Mouse (Mus musculus) midbrain, embryonic 14.5 days (tissue): ENCODE measurements at regions not wholly inside any gene's neighbourhood (a gene's known extent, or its start where the extent isn't known, plus 50 kb on each side); places are given as distances from the start of the nearest gene placed in this dataset.

ENCODE experiments used
- ATAC-seq: fragments of 200-750 bp; cut with Nextera tagmentation; 2 replicates; pipeline ENCODE4 v1.8.0; 2017; ENCODE audit warnings: moderate number of reproducible peaks, moderate library complexity; ENCODE audit not compliant: low FRiP score, low TSS enrichment
- DNase-seq: peaks from one replicate; pipeline ENCODE4 v3.0.0-alpha.2; 2015
- H3K27ac ChIP-seq: fragments of 300-500 bp; sonication (generic); replicated peaks from 2 replicates; pipeline ENCODE4 v1.5.1; 2014; ENCODE audit warnings: mild to moderate bottlenecking, low read depth, low read length, moderate library complexity
- H3K27me3 ChIP-seq: fragments of 300-500 bp; sonication (generic); 2 replicates; pipeline ENCODE4 v1.6.1; 2014; ENCODE audit warnings: low read length, control low read depth, mixed read lengths; ENCODE audit not compliant: control insufficient read depth, insufficient read depth
- H3K36me3 ChIP-seq: fragments of 300-500 bp; sonication (generic); 2 replicates; pipeline ENCODE4 v1.6.1; 2014; ENCODE audit warnings: low read length, control low read depth; ENCODE audit not compliant: control insufficient read depth, insufficient read depth
- H3K4me1 ChIP-seq: fragments of 300-500 bp; sonication (generic); 2 replicates; pipeline ENCODE4 v1.6.1; 2014; ENCODE audit warnings: mild to moderate bottlenecking, antibody characterized with exemption, low read length, control low read depth; ENCODE audit not compliant: control insufficient read depth, insufficient read depth
- H3K4me2 ChIP-seq: fragments of 300-500 bp; sonication (generic); 2 replicates; pipeline ENCODE4 v1.6.1; 2014; ENCODE audit warnings: mild to moderate bottlenecking, low read length, moderate library complexity
- H3K4me3 ChIP-seq: fragments of 300-500 bp; sonication (generic); replicated peaks from 2 replicates; pipeline ENCODE4 v1.5.1; 2014; ENCODE audit warnings: low read depth, low read length
- H3K9ac ChIP-seq: fragments of 300-500 bp; sonication (generic); replicated peaks from 2 replicates; pipeline ENCODE4 v1.6.1; 2014; ENCODE audit warnings: mild to moderate bottlenecking, low read length, moderate library complexity
- H3K9me3 ChIP-seq: fragments of 300-500 bp; sonication (generic); 2 replicates; pipeline ENCODE4 v1.6.1; 2016; ENCODE audit warnings: low read length, control low read depth, mixed read lengths; ENCODE audit not compliant: control insufficient read depth
- WGBS: fragments of 180-500 bp; shearing (Covaris S2); extraction: QIAGEN DNeasy Blood & Tissue Kit; methylation state at CpG from one replicate; pipeline ENCODE4 v1.1.7; 2014; 5-methylcytosine and 5-hydroxymethylcytosine counted together

DNA sequence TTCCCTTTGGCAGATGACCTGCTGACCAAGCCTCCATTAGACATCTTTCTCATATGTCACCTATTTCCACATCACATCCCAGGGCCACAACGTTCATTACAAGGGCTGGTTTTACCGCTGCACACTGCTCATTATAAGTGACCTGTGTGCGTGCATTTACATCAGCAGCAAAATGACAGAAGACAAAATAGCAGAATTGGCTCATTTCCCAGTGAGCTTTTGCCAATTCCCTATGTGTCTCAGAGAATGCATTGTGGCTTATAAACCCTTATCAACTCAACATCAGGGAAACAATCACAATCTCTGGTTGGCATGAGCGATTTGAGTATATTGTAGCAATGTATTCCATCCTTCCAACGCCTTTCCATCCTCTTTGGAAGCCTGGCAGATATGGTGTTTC, 364.7 kb downstream of the Samd5 start:
- ATAC-seq (no peak), DNase-seq (no peak)
- H3K27me3 ChIP-seq: no peaks in the 10 kb centered on the region
- H3K9ac ChIP-seq: no peak overlapping the region
- H3K36me3 ChIP-seq: no peaks in the 10 kb centered on the region
- no peaks in the 10 kb centered on the region for H3K9me3 ChIP-seq
- no peak overlapping the region for H3K4me3 ChIP-seq
- H3K4me1 ChIP-seq: no peaks in the 10 kb centered on the region
- WGBS: 65% methylated on average over 5 of the region's 5 CpGs
- H3K27ac ChIP-seq: no peak overlapping the region
- H3K4me2 ChIP-seq: no peak overlapping the region

DNA sequence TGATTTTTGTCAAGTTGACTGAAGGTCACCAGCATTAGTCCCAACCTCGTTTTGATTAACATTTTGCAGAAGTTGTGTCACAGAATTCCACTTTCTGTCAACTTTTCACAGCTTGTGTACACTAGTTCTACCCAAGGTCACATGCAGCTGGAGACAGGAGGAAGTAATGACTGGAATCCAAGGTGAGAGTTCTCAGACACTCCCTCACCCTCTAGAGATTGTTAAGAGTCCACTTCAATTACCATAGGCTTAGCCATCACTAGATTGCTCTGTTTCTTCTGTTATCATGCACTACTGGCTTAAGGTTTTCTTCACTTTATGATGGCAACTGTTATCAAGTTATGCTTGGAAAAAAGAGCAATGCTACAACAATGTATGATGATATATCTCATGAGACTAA, 379.0 kb downstream of the Samd5 start:
- no peak overlapping the region for H3K9ac ChIP-seq
- DNase-seq (no peak), ATAC-seq (no peak)
- no peak overlapping the region for H3K4me2 ChIP-seq
- no peaks in the 10 kb centered on the region; the same call in 1 of the 2 replicates for H3K4me1 ChIP-seq
- no peaks in the 10 kb centered on the region for H3K27me3 ChIP-seq
- no peaks in the 10 kb centered on the region for H3K36me3 ChIP-seq
- no peaks in the 10 kb centered on the region for H3K9me3 ChIP-seq
- 67% methylated on average over 1 of the region's 1 CpGs for WGBS
- no peak overlapping the region for H3K27ac ChIP-seq
- no peak overlapping the region for H3K4me3 ChIP-seq

DNA sequence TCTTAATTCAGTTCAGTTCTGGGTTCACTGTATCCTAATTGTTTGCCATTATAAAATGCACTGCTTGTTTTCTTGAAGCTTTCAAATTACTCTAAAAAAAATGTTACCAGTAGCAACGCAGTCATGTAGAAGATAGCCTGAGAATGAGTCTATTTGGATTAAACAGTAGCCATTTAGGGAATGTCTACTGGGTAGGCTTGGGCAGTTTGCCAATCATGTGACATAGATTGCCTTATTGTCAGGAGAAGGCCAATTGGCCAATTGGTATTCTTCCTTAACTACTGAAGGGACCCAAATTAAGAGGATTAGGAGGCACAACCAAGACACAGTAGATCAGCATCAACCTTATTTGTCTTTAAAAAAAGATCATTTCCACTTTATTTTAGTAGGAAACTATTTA, 379.7 kb downstream of the Samd5 start:
- DNase-seq (peak; percentile 41), ATAC-seq (no peak)
- H3K9me3 ChIP-seq: no peaks in the 10 kb centered on the region
- 70% methylated on average over 1 of the region's 1 CpGs for WGBS
- H3K4me2 ChIP-seq: no peak overlapping the region
- no peak overlapping the region for H3K9ac ChIP-seq
- no peaks in the 10 kb centered on the region for H3K27me3 ChIP-seq
- H3K36me3 ChIP-seq: no peaks in the 10 kb centered on the region
- no peak overlapping the region for H3K4me3 ChIP-seq
- no peaks in the 10 kb centered on the region; the same call in 1 of the 2 replicates for H3K4me1 ChIP-seq
- H3K27ac ChIP-seq: no peak overlapping the region

DNA sequence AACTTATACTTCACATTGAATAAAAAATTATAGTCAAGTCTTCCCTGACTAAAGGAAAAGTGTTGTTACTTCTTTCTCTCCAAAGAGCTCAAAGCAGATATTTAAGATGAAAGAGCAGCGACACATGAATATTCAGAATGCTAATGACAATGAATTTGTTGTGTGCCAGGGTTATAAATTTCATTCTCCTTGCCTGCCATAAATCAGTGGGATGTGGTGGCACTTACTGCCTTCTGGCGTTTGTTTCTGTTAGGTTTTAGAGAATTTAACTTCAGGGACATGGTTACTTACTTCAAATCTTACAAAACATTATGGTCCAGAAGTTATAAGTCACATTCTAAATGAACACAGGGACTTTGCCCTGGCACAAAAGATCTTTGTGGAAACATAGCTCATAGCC, 380.4 kb downstream of the Samd5 start:
- no peak overlapping the region for H3K4me2 ChIP-seq
- 86% methylated on average over 2 of the region's 2 CpGs for WGBS
- no peak overlapping the region for H3K9ac ChIP-seq
- no peaks in the 10 kb centered on the region for H3K9me3 ChIP-seq
- no peak overlapping the region for H3K27ac ChIP-seq
- H3K4me1 ChIP-seq: no peaks in the 10 kb centered on the region; the same call in 1 of the 2 replicates
- H3K4me3 ChIP-seq: no peak overlapping the region
- DNase-seq (no peak), ATAC-seq (no peak)
- H3K36me3 ChIP-seq: no peaks in the 10 kb centered on the region
- H3K27me3 ChIP-seq: no peaks in the 10 kb centered on the region

DNA sequence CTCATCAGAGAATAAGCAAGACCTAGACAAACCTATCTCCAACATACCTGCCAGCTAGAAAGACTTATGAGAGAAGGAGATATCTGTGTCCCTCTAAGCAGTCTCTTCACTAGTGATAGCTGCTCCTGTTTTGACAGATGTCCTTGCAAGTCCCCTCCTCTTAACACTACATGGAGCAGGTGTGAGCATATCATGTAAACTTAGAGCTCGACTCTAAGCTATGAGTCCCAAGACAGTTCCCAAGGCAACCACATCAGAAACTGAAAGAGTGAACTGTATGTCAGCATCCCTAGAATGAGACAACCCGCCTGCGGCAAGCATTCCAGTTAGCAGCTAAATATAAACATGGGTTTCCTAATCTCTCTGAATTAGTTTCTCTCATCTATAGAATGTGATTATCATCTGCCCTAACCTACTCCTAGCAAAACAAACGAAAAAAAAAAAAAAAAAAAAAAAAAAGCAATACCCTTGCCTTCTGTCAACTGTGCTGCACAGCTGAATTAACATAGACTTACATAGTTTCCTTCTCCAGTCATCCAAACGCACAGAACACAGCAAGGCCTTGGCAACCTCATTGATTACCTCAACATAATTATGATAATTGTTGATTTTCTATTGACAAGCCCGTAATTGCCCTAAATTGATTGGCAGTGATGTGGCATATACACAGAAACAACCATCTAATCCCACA, 383.4 kb downstream of the Samd5 start:
- Histone ChIP-seq H3K4me3 (no peak overlapping the region), H3K9me3 (no peaks in the 10 kb centered on the region), H3K27me3 (no peaks in the 10 kb centered on the region), H3K4me2 (no peak overlapping the region), H3K27ac (peak overlapping the region; percentile 16; the same call in 1 of the 2 replicates), H3K9ac (no peak overlapping the region), H3K36me3 (no peaks in the 10 kb centered on the region), H3K4me1 (no peaks in the 10 kb centered on the region; the same call in 1 of the 2 replicates)
- ATAC-seq (no peak), DNase-seq (peak; percentile 49)
- WGBS: 61% methylated on average over 6 of the region's 6 CpGs

DNA sequence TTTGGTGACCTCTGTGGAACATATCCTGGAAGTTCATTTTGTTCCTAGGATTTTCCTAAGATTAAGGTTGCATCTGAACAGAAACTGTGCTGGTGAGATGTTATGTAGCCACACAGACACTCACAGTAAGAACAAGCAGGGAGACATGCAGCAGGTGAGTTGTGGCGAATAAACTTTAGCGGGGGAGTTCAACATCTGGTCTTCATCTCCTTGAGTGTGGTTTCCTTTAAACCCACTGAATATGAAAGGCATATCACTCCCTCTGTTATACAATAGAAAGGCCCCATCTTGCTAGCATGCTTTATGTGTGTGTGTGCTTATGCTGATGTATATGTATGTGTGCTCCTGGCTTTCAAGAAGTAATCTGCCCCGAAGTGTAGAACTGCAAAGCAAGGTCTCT, 387.1 kb upstream of the Sash1 start:
- 88% methylated on average over 3 of the region's 3 CpGs for WGBS
- peak overlapping the region; percentile 9; the same call in 1 of the 2 replicates for H3K27ac ChIP-seq
- no peaks in the 10 kb centered on the region for H3K36me3 ChIP-seq
- no peaks in the 10 kb centered on the region for H3K9me3 ChIP-seq
- H3K4me3 ChIP-seq: no peak overlapping the region
- no peak for DNase-seq
- no peak for ATAC-seq
- H3K4me2 ChIP-seq: no peak overlapping the region
- H3K4me1 ChIP-seq: peaks cover 15% of the 10 kb centered on the region
- H3K27me3 ChIP-seq: no peaks in the 10 kb centered on the region
- no peak overlapping the region for H3K9ac ChIP-seq

DNA sequence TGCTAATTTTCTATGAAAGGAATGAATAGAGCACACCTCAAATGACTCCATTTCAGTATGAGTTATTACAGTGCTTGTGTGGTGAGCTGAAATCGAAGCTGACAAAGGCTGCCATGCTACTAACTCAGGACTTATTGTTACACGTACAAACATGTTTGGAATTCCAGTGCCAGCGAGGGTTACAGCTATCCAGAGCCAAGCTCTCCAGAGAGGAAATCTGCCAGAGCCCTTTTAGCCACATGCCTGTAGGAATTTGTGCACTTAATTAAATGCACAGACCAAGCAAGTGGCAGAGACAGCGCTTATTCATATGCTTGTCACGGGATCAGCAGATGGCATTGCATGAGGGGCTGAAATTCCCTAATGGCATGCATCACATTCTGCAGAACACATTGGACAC, 386.4 kb upstream of the Sash1 start:
- Histone ChIP-seq H3K36me3 (no peaks in the 10 kb centered on the region), H3K9ac (no peak overlapping the region), H3K4me3 (no peak overlapping the region), H3K4me2 (no peak overlapping the region; the same call in 1 of the 2 replicates), H3K27ac (peak overlapping the region; percentile 79), H3K9me3 (no peaks in the 10 kb centered on the region), H3K4me1 (peaks cover 15% of the 10 kb centered on the region), H3K27me3 (no peaks in the 10 kb centered on the region)
- 9% methylated on average over 5 of the region's 5 CpGs for WGBS
- DNase-seq (peak; percentile 82), ATAC-seq (peak; percentile 84)

DNA sequence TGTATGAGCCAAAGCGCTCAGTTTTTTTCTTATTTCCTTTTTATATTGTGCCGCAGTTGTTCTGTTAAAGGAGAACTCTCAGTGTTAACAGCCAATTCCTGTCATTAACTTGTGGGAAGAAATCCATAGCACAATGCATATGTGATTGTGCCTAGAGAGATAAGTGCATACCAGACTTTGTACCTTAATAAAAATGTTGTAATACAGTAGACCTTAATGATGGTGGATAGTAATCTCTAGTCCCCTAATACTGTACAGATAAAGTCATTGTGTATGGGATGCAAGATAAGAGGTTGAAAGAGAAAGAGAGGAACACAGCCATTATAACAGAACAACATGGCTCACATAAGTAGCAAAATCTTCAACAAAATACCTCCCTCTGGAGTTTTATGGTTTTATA, 379.7 kb upstream of the Sash1 start:
- Histone ChIP-seq H3K4me1 (0 out of 2 replicates have a peak, but pooled peaks cover 5% of the 10 kb centered on the region), H3K4me2 (no peak overlapping the region), H3K27me3 (no peaks in the 10 kb centered on the region), H3K36me3 (no peaks in the 10 kb centered on the region), H3K27ac (no peak overlapping the region), H3K9me3 (no peaks in the 10 kb centered on the region), H3K4me3 (no peak overlapping the region), H3K9ac (no peak overlapping the region)
- DNase-seq (no peak), ATAC-seq (no peak)
- 97% methylated on average over 2 of the region's 2 CpGs for WGBS

DNA sequence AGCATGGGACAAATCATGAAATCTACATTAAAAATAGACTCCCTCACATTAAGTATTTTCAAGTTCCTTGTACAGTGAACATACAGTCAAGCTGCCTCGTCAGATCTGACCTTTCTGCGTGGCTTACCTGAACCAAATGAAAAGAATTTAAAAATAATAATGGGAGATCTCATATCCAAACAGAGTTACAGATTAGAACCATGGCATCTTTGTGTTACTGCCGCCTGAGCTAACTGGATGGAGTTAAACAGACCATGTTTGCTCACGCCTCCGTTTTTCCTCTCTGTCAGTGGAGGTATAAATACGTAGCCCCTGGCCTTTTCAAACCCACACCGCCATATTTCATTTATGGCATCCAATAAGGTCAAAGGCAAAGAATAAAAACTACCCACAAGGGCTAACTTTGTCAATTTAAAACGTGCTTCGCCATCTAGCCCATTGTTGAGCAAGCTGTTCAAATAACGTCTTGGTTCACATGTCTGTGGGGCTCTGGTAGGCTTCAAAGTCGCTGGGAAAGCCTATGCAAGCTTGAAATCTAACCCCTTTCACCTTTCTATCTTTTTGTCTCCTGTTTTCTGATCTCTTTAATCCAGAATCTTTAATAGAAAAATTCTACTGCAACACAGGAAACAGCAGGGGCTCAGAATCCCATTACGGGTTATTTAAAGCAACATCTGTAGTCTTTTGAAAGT, 378.6 kb upstream of the Sash1 start:
- Histone ChIP-seq H3K4me1 (0 out of 2 replicates have a peak, but pooled peaks cover 5% of the 10 kb centered on the region), H3K9me3 (no peaks in the 10 kb centered on the region), H3K27ac (no peak overlapping the region), H3K27me3 (no peaks in the 10 kb centered on the region), H3K36me3 (no peaks in the 10 kb centered on the region), H3K9ac (no peak overlapping the region), H3K4me3 (no peak overlapping the region), H3K4me2 (no peak overlapping the region)
- DNase-seq: peak; percentile 51
- WGBS: 53% methylated on average over 12 of the region's 12 CpGs
- no peak for ATAC-seq
